10 mouse cellular contexts compared by ENCODE assay signal in genomic region chr13:101753639-101754038, GRCm38 (mm10). TPM values are rescaled to one million over a fixed set of nuclear protein-coding genes. Genes with fewer than 3 reads are reported as not detected.
DNase-seq lines count a peak whose midpoint lies in the region; ATAC-seq lines count a peak whose summit lies in the region.
"Had no signal": no experiment of that assay in that cellular context is flagged by ENCODE, and none has a peak within 500 bp of the region (broad histone marks: within the 10 kb centered on the region; RNA-seq: fewer than 3 reads in every experiment).

No protein-coding gene starts in this region.

- ATAC-seq in lung, embryonic 16.5 days (ENCODE audit: low read depth) = peak; percentile 92

- H3K4me1 ChIP-seq in lung, embryonic 16.5 days (replicated peaks; ENCODE audit: control insufficient read depth, insufficient read depth, low read length) = peaks cover 40% of the 10 kb centered on the region

- H3K9ac ChIP-seq in lung, embryonic 16.5 days (ENCODE audit: low read length) = no peak overlapping the region

- no peaks in the 10 kb centered on the region for H3K27me3 ChIP-seq in lung, embryonic 16.5 days (ENCODE audit: control insufficient read depth, insufficient read depth, low read depth, low read length)

- DNase-seq in heart, adult 18-20 months = peak; percentile 59 to 66
- DNase-seq in heart, postnatal 10 days = no peak
- peak; percentile 59 to 72 for DNase-seq in urinary bladder, postnatal 36 days (ENCODE audit: low spot score in 2 of 2)
- no peak for DNase-seq in urinary bladder, postnatal 10 days (ENCODE audit: low spot score)
- DNase-seq in adipocyte (ENCODE audit: low spot score) = no peak
- no peak for DNase-seq in spleen, adult 18-20 months
- no peak for DNase-seq in layer of hippocampus, postnatal 14 days (ENCODE audit: low spot score in 2 of 2)
- DNase-seq: cerebellum, adult 18-20 months; gastrocnemius, postnatal 10 days had no signal

- H3K36me3 ChIP-seq in lung, embryonic 16.5 days (ENCODE audit: control insufficient read depth, insufficient read depth, low read length) = peaks cover 14% of the 10 kb centered on the region

- no peak overlapping the region for H3K4me3 ChIP-seq in lung, embryonic 16.5 days (ENCODE audit: low read length)

- no peaks in the 10 kb centered on the region for H3K9me3 ChIP-seq in lung, embryonic 16.5 days (ENCODE audit: control insufficient read depth, low read length)

- intact Hi-C loops in heart, postnatal 10 days (cut with DNase I) = no loop called here

- peak overlapping the region; percentile 63 for H3K27ac ChIP-seq in lung, embryonic 16.5 days (ENCODE audit: low read length)

- H3K4me2 ChIP-seq in lung, embryonic 16.5 days (ENCODE audit: low read depth, low read length) = no peak overlapping the region

- WGBS in lung, embryonic 16.5 days = 63% methylated on average over 6 of the region's 6 CpGs

RNA-seq across cellular contexts. Expression of gene Pik3r1, which starts 14.4 kb away (rescaled TPM):
- total RNA-seq in heart, adult 18-20 months (2021) = 100 to 1,000 TPM; 103 to 142 TPM
- total RNA-seq in heart, postnatal 10 days (2021) = 10 to 100 TPM; 42.0 to 84.3 TPM
- 28.5 and 31.1 TPM in 2 replicates for polyA plus RNA-seq in lung, embryonic 16.5 days (2015; fragmentation: Nextera tagmentation; extraction: Ambion mirVana)
- total RNA-seq in layer of hippocampus, postnatal 14 days (2021) = 100 to 1,000 TPM in 1 of 2 experiments, 10 to 100 TPM in 1; 98.7 to 102 TPM

Comparison
In these comparisons a context has a peak if more than half of its experiments do, and no peak if none do; other contexts are left out.
1. DNase-seq: peak in heart, adult 18-20 months (2 of 2) and urinary bladder, postnatal 36 days (2 of 2); none in heart, postnatal 10 days (0 of 2), urinary bladder, postnatal 10 days (single experiment), adipocyte (single experiment), spleen, adult 18-20 months (0 of 2) and layer of hippocampus, postnatal 14 days (0 of 2).